Mouse (Mus musculus): Measurements from ENCODE around the gene Disp2.

DNA sequence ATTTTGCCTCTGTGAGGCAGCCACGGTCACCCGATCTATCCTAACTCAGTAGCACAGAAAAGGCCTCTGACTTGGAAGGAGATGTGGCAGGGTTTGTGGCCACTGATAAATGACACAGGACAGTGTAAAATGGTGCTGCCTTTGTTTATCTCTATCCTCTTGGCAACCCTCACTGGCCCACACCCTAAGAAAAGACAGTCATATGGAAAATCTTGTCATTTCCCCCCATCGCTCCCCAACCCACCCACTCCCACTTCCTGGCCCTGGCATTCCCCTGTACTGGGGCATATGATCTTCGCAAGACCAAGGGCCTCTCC lies 26.8 kb upstream of the Disp2 start:
- peak; percentile 46; the same call in 1 of the 3 replicates for TF ChIP-seq GATA1 (IDR thresholded peaks at IDR 0.05; ENCODE audit: borderline replicate concordance, low read length)
- TF ChIP-seq FLI1 (IDR thresholded peaks at IDR 0.05; ENCODE audit: low read length): no peak

Data from megakaryocyte, embryonic 14.5 days (primary cell).